Mouse (Mus musculus): ENCODE measurements around the gene Pdk2.

DNA sequence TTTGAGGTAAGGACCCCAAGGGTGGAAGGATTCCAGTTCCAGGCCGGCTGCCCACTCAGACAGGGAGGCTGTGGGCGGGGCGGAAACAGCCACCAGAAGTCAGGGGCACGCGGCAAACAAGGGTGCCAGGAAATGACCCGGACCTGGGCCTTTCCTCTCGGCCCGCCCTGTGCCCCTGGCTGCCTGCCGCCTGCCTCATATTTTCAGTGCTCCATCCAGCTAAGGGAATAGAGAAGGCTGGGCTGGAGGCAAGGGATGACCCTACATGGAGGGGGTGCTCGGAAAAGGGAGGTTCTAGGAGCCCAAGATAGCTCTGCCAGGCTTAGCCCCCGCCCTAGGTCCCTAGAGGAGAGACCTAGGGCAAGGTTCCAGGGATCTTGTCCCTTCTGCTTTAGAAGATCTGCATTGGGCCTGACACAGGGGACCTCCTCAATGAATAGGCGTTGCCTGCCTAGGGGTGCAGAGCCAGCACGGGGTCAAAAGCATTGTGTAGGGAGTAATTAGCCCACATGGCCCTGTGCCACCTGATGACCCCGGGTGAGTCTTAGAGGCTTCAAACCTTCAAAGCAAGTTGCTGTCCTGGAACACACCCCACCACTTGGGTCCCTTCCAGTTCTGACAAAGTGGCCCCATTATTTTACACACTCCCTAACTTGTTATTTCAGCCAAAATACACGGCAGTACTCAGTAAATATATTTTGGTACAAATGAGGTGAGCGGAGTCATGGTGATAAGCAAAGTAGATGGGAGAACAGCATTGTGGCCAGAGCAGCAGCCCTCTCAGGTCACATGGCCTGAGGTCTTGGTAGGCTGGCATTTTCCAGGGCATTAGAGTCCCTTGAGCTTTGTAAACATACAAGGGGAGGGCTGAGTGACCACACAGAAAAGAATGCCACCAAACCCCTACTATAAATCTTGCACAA lies 48.0 kb upstream of the Pdk2 start:
- TF ChIP-seq ZNF384 (IDR thresholded peaks at IDR 0.05; ENCODE audit: low read depth, low read length) (no peak), CHD2 (IDR thresholded peaks at IDR 0.05; ENCODE audit: low read depth, low read length) (no peak)
